Mouse (Mus musculus) heart, adult 18-20 months (tissue): ENCODE measurements at regions not wholly inside any gene's neighbourhood (a gene's known extent, or its start where the extent isn't known, plus 50 kb on each side); places are given as distances from the start of the nearest gene placed in this dataset.

Experiments
- DNase-seq, 2 experiments: peaks; one replicate each; pipeline ENCODE4 v3.0.0; 2021 to 2022; ENCODE audit warnings: mixed read lengths in 1 of 2

DNA sequence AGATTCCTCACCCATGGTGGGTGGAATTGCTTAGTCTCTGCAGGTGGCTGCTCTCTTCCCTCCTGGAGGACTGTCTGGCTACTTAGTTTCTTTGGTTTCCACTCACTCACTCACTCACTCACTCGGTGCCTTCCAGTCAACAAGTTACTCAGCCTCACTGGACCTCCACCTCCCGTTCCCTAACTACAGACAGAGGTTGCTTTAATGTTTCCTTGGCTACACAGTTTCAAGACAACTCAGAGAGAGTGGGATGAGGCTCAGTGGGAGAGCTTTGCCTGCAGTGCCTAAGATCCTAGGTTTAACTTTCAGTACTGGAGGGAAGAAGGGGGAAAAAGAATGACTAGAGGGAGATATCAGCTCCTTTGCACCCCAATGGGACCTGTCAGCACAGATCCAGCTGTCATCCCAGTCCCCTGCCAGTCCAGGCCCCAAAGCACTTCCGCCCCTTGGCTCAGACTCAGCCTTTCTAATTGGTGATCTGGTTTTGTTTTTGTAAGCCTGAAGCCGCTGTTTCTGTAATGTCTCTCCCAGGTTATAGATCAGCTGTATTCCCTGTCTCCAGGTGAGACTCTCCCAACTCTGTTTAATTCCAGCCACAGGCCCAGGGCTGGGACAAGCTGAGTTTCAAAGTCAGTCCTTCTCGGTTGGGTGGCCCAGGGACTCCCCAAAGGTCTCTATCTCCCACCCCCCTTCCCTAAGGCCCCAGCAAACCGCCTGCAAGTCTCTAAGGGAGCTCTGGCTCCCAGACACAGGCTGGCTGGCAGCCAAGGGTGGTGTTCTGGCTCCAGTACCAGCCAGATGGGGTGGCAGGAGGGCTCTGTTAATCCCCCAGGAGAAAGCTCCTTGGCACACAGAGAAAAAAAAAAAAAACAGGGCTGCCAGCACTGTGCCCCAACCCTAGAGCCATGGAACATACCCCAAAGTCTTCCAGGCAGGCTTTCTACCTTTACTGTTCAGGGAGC is 60.5 kb upstream of the Cdon start:
- DNase-seq = peak; percentile 61 to 65

GRCm38 (mm10) chr9:35361432-35361831 is 59.5 kb upstream of the Cdon start:
- DNase-seq = peak; percentile 37 to 42

DNA sequence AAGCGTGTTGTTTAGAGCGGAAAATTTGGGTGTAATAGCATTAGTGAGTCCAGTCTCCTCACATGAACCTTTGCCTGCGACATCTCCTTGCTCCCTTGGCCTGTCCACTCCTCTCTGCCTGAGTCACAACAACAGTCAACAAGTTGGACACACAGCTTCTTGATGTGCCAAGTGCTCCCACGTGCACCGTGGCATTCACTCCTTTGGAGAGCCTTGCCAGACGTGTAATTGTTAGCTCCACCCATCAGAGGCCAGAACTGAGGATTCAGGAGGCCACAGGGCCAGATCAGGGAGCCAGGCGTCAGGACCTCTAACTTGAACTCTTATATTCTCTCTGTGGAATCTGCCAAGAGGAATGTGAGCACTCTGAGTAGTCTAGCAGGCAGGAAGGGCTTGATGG is 58.7 kb upstream of the Cdon start:
- DNase-seq = peak; percentile 69 to 82

DNA sequence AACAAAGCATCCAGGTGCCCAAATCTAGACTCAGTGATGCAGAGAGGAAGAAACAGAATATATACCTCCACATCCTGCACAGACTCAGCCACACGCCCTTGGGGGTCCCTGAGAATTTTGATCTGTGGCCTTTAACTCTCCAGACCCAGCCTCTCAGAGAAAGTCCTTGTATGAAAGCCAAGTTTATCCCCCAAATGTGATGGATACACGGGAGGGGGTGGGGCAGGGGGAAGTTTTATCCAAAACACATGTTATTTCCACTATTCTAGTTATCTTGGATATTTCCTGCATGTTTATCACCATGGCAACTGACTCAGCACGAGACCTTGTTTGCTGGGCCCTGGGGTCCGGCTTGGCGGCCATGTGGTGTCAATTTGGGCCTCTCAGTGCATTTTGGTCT is 57.8 kb upstream of the Cdon start:
- no peak for DNase-seq

- DNase-seq = no peak
These were observed 57.0 kb upstream of the Cdon start for GRCm38 (mm10) chr9:35363936-35364335.

DNA sequence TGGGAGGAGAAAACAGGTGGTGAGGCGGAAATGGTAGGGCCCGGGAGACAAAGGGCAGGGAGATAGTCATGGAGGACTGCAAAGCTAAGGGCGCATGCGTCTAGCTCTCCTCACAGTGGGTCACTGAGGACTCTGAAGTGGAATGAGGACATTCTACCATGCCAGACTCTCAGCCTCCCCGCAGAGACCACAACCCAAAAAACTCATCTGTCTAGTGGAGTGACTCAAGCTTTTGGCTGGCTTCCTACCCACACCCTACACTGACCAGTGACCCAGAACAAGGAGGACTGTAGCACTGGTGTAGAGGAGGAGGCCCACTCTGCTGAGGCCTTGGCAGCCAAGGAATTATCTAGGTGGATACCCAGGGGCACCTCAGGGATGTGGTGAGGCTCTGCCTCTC is 55.0 kb upstream of the Cdon start:
- no peak for DNase-seq

- no peak for DNase-seq
These were observed 51.9 kb upstream of the Cdon start for GRCm38 (mm10) chr9:35369063-35369462.

GRCm38 (mm10) chr9:35370031-35370430 is 50.9 kb upstream of the Cdon start:
- DNase-seq = no peak

DNA sequence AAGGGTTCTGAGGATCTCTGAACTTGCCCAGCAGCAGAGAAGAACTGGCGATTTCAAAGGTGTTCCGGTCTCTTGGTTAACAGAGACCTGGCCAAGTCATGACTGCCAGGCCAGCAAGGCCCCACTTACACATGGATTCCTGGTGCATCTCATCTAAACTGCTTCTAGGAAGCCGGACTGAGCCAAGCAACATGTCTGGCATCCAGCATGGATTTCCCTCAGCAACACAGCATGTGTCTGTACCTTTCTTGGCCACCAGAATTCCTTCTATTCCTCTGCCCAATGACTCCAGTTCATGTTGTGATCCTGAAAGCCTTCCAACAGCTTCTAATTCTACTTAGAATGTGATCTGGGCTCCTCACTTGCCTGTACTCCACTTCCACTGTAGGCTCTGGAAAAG is 50.0 kb upstream of the Cdon start:
- no peak for DNase-seq
